Mouse (Mus musculus): ENCODE results near the gene Copa. TPM values are rescaled to one million over a fixed set of nuclear protein-coding genes. Genes with fewer than 3 reads are reported as not detected.

Gene Copa
- polyA plus RNA-seq, 2 experiments = 28.9 to 49.6 TPM

- H3K4me3 ChIP-seq (ENCODE audit: insufficient read depth in 1 of 2, low read depth in 2 of 2, low read length in 2 of 2) = no peak overlapping the region
- ATAC-seq (ENCODE audit: insufficient read depth) (no peak), DNase-seq (ENCODE audit: low read depth in 3 of 3, low spot score in 3 of 3) (no peak)
- 49% methylated on average over 5 of the region's 5 CpGs for WGBS (ENCODE audit: insufficient replicate concordance)
- H3K27ac ChIP-seq = no peak overlapping the region
- no peaks in the 10 kb centered on the region for H3K27me3 ChIP-seq (ENCODE audit: control insufficient read depth, insufficient read depth, low read length)
- TF ChIP-seq CTCF (IDR thresholded peaks at IDR 0.05; ENCODE audit: low read depth) (no peak), EP300 (IDR thresholded peaks at IDR 0.05; ENCODE audit: low read depth) (no peak)
- H3K36me3 ChIP-seq (replicated peaks; ENCODE audit: control insufficient read depth, insufficient read depth, low read depth) = peaks cover 25% of the 10 kb centered on the region
- H3K9ac ChIP-seq (replicated peaks) = no peak overlapping the region
- H3K4me2 ChIP-seq (ENCODE audit: low read depth) = no peak overlapping the region
- H3K9me3 ChIP-seq (ENCODE audit: control insufficient read depth, low read length) = no peaks in the 10 kb centered on the region
- peaks cover 3 to 4% of the 10 kb centered on the region in 2 experiments; a peak in 3 of 4 replicates for H3K4me1 ChIP-seq (replicated peaks; ENCODE audit: control insufficient read depth in 2 of 2, insufficient read depth in 2 of 2, low read length in 1 of 2)
These were observed 4.3 kb upstream of the Copa start for GRCm38 (mm10) chr1:172077981-172078380.

DNA sequence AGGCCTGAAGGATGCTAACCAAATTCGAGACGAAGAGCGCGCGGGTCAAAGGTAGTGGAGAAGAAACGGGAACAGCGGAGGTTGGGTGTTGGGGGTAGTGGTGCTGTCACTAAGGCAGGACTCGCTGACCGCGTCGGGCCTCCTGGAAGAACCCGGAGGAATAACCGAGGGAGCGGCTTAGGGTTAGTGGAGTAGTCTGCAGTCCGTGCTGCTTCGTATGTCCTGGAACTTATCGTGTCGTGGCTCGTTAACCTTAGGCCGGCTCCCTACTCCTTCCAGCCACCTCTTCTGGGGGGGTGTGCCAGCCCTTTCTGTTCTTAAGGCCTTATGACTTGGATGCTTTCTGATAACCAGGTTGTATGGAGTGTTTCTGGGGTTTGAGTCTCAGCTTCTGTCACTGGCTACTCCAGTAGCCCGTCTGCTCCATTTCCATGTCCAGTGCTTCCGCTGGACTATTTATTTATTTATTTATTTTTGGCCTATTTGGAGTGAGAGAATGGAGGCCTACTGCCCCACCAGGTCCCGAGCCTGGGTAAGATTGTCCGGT is 643 bp downstream of the Copa start:
- Histone ChIP-seq H3K4me3 (ENCODE audit: insufficient read depth in 1 of 2, low read depth in 2 of 2, low read length in 2 of 2) (peak overlapping the region; percentile 85 to 95), H3K4me2 (ENCODE audit: low read depth) (peak overlapping the region; percentile 76), H3K27me3 (ENCODE audit: control insufficient read depth, insufficient read depth, low read length) (no peaks in the 10 kb centered on the region), H3K27ac (peak overlapping the region; percentile 5; the same call in 1 of the 2 replicates), H3K9ac (replicated peaks) (peak overlapping the region; percentile 91), H3K9me3 (ENCODE audit: control insufficient read depth, low read length) (no peaks in the 10 kb centered on the region), H3K36me3 (replicated peaks; ENCODE audit: control insufficient read depth, insufficient read depth, low read depth) (peaks cover 12% of the 10 kb centered on the region; the same call in 1 of the 2 replicates), H3K4me1 (replicated peaks; ENCODE audit: control insufficient read depth in 2 of 2, insufficient read depth in 2 of 2, low read length in 1 of 2) (peaks cover 9 to 11% of the 10 kb centered on the region in 2 experiments)
- ATAC-seq (ENCODE audit: insufficient read depth) (peak; percentile 69), DNase-seq (ENCODE audit: low read depth in 3 of 3, low spot score in 3 of 3) (no peak)
- no peak for TF ChIP-seq EP300 (IDR thresholded peaks at IDR 0.05; ENCODE audit: low read depth)
- no peak for TF ChIP-seq CTCF (IDR thresholded peaks at IDR 0.05; ENCODE audit: low read depth)
- under 1% methylated on average over 24 of the region's 24 CpGs for WGBS (ENCODE audit: insufficient replicate concordance)

GRCm38 (mm10) chr1:172093522-172093921 is 11.2 kb downstream of the Copa start:
- Histone ChIP-seq H3K9me3 (ENCODE audit: control insufficient read depth, low read length) (no peaks in the 10 kb centered on the region), H3K4me2 (ENCODE audit: low read depth) (no peak overlapping the region), H3K27ac (no peak overlapping the region), H3K4me3 (ENCODE audit: insufficient read depth in 1 of 2, low read depth in 2 of 2, low read length in 2 of 2) (no peak overlapping the region), H3K9ac (replicated peaks) (no peak overlapping the region), H3K36me3 (replicated peaks; ENCODE audit: control insufficient read depth, insufficient read depth, low read depth) (peaks cover 48% of the 10 kb centered on the region), H3K27me3 (ENCODE audit: control insufficient read depth, insufficient read depth, low read length) (no peaks in the 10 kb centered on the region), H3K4me1 (replicated peaks; ENCODE audit: control insufficient read depth in 2 of 2, insufficient read depth in 2 of 2, low read length in 1 of 2) (no peaks in the 10 kb centered on the region)
- ATAC-seq (ENCODE audit: insufficient read depth) (no peak), DNase-seq (ENCODE audit: low read depth in 3 of 3, low spot score in 3 of 3) (no peak)
- no peak for TF ChIP-seq CTCF (IDR thresholded peaks at IDR 0.05; ENCODE audit: low read depth)
- TF ChIP-seq EP300 (IDR thresholded peaks at IDR 0.05; ENCODE audit: low read depth) = no peak
- 76% methylated on average over 3 of the region's 3 CpGs for WGBS (ENCODE audit: insufficient replicate concordance)

DNA sequence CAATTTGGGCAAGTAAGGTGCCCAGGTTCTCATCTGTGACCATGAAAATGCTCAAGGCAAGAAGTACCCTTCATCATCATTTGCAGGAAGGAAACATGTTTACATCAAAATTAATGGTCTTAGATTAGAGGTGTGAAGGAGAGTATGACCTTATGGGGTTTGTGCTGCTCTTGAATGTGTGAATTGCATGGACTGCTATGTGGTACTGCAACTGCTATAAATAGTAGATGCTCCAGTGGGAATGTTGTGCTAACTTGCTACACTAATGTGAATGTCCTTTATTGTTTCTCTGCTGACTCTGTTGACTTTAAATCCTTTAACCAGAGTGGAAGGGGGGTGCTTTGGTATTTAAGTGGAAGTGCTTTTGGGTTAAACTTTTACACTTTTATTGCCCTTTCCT is 12.0 kb downstream of the Copa start:
- H3K27ac ChIP-seq = no peak overlapping the region
- H3K9me3 ChIP-seq (ENCODE audit: control insufficient read depth, low read length) = no peaks in the 10 kb centered on the region
- ATAC-seq (ENCODE audit: insufficient read depth) = no peak
- H3K4me3 ChIP-seq (ENCODE audit: insufficient read depth in 1 of 2, low read depth in 2 of 2, low read length in 2 of 2) = no peak overlapping the region
- peaks cover 45% of the 10 kb centered on the region for H3K36me3 ChIP-seq (replicated peaks; ENCODE audit: control insufficient read depth, insufficient read depth, low read depth)
- no peaks in the 10 kb centered on the region for H3K27me3 ChIP-seq (ENCODE audit: control insufficient read depth, insufficient read depth, low read length)
- H3K4me2 ChIP-seq (ENCODE audit: low read depth) = no peak overlapping the region
- H3K4me1 ChIP-seq (replicated peaks; ENCODE audit: control insufficient read depth in 2 of 2, insufficient read depth in 2 of 2, low read length in 1 of 2) = no peaks in the 10 kb centered on the region
- DNase-seq (ENCODE audit: low read depth in 3 of 3, low spot score in 3 of 3) = no peak
- TF ChIP-seq CTCF (IDR thresholded peaks at IDR 0.05; ENCODE audit: low read depth) (no peak), EP300 (IDR thresholded peaks at IDR 0.05; ENCODE audit: low read depth) (no peak)
- H3K9ac ChIP-seq (replicated peaks) = no peak overlapping the region

DNA sequence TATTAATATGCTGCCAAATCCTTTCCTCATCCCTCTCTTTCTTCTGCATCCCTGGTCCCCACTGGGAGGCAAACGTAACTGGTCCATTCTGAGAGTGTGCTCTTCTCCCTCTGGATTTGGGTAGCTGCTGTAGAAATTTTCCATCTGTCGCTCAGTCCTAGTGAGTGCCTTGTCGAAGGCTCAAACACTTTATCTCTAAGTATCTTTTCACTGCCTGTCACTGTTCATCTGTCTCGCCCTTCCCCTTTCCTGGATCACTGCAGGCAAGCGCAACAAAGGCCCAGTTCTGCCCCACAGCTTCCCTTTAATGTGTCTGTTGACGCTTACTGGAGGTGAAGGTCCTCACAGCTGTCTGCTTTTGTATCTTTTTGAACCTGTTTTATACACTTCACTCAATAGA is 12.9 kb downstream of the Copa start:
- DNase-seq (ENCODE audit: low read depth in 3 of 3, low spot score in 3 of 3) = no peak
- no peaks in the 10 kb centered on the region for H3K27me3 ChIP-seq (ENCODE audit: control insufficient read depth, insufficient read depth, low read length)
- 35% methylated on average over 6 of the region's 6 CpGs for WGBS (ENCODE audit: insufficient replicate concordance)
- no peak overlapping the region for H3K4me2 ChIP-seq (ENCODE audit: low read depth)
- no peak for ATAC-seq (ENCODE audit: insufficient read depth)
- TF ChIP-seq CTCF (IDR thresholded peaks at IDR 0.05; ENCODE audit: low read depth) (no peak), EP300 (IDR thresholded peaks at IDR 0.05; ENCODE audit: low read depth) (no peak)
- no peaks in the 10 kb centered on the region for H3K4me1 ChIP-seq (replicated peaks; ENCODE audit: control insufficient read depth in 2 of 2, insufficient read depth in 2 of 2, low read length in 1 of 2)
- no peaks in the 10 kb centered on the region for H3K9me3 ChIP-seq (ENCODE audit: control insufficient read depth, low read length)
- no peak overlapping the region for H3K27ac ChIP-seq
- H3K9ac ChIP-seq (replicated peaks) = no peak overlapping the region
- H3K36me3 ChIP-seq (replicated peaks; ENCODE audit: control insufficient read depth, insufficient read depth, low read depth) = peaks cover 43% of the 10 kb centered on the region
- H3K4me3 ChIP-seq (ENCODE audit: insufficient read depth in 1 of 2, low read depth in 2 of 2, low read length in 2 of 2) = no peak overlapping the region

All from liver, embryonic 14.5 days (tissue).